Mouse (Mus musculus): Measurements from ENCODE around the gene Nhp2. TPM values are rescaled to one million over a fixed set of nuclear protein-coding genes. Genes with fewer than 3 reads are reported as not detected.

The Nhp2 gene
- polyA plus RNA-seq, 1 experiment from 2014 or later: 64.8 TPM

GRCm38 (mm10) chr11:51637971-51638414 lies 18.5 kb downstream of the Nhp2 start:
- Histone ChIP-seq H3K4me2 (peak overlapping the region; percentile 50), H3K36me3 (no peaks in the 10 kb centered on the region), H3K4me3 (peak overlapping the region; percentile 21), H3K27ac (peak overlapping the region; percentile 64), H3K9me3 (replicated peaks) (no peaks in the 10 kb centered on the region), H3K4me1 (replicated peaks) (peaks cover 23% of the 10 kb centered on the region), H3K27me3 (0 out of 2 replicates have a peak, but pooled peaks cover 2% of the 10 kb centered on the region), H3K9ac (no peak overlapping the region)
- no peak for ATAC-seq (replicated peaks; ENCODE audit: insufficient number of reproducible peaks, insufficient read depth, low FRiP score, low read depth)
- WGBS: 11% methylated on average over 17 of the region's 17 CpGs

- 0 out of 2 replicates have a peak, but pooled peaks cover 4% of the 10 kb centered on the region for H3K36me3 ChIP-seq
- 71% methylated on average over 5 of the region's 5 CpGs for WGBS
- no peak overlapping the region for H3K4me3 ChIP-seq
- H3K27me3 ChIP-seq: 0 out of 2 replicates have a peak, but pooled peaks cover 2% of the 10 kb centered on the region
- no peak for ATAC-seq (replicated peaks; ENCODE audit: insufficient number of reproducible peaks, insufficient read depth, low FRiP score, low read depth)
- peaks cover 28% of the 10 kb centered on the region for H3K4me1 ChIP-seq (replicated peaks)
- no peaks in the 10 kb centered on the region for H3K9me3 ChIP-seq (replicated peaks)
- peak overlapping the region; percentile 64 for H3K27ac ChIP-seq
- H3K9ac ChIP-seq: no peak overlapping the region
- peak overlapping the region; percentile 50; the same call in 1 of the 2 replicates for H3K4me2 ChIP-seq
These were observed 19.0 kb downstream of the Nhp2 start for GRCm38 (mm10) chr11:51638497-51638896.

- WGBS: 79% methylated on average over 7 of the region's 7 CpGs
- ATAC-seq (replicated peaks; ENCODE audit: insufficient number of reproducible peaks, insufficient read depth, low FRiP score, low read depth): no peak
These were observed 21.2 kb downstream of the Nhp2 start for GRCm38 (mm10) chr11:51640748-51641147.

GRCm38 (mm10) chr11:51643202-51643601 lies 23.7 kb downstream of the Nhp2 start:
- 61% methylated on average over 9 of the region's 9 CpGs for WGBS
- no peaks in the 10 kb centered on the region for H3K9me3 ChIP-seq (replicated peaks)
- no peak for ATAC-seq (replicated peaks; ENCODE audit: insufficient number of reproducible peaks, insufficient read depth, low FRiP score, low read depth)
- H3K36me3 ChIP-seq: peaks cover 10% of the 10 kb centered on the region; the same call in 1 of the 2 replicates
- peaks cover 28% of the 10 kb centered on the region for H3K4me1 ChIP-seq (replicated peaks)
- H3K9ac ChIP-seq: no peak overlapping the region
- H3K4me3 ChIP-seq: no peak overlapping the region
- H3K27me3 ChIP-seq: 0 out of 2 replicates have a peak, but pooled peaks cover 6% of the 10 kb centered on the region
- peak overlapping the region; percentile 44; the same call in 1 of the 2 replicates for H3K27ac ChIP-seq
- peak overlapping the region; percentile 29; the same call in 1 of the 2 replicates for H3K4me2 ChIP-seq

More at GRCm38 (mm10) chr11:51640748-51641147, 21.2 kb downstream of the Nhp2 start:
- Histone ChIP-seq H3K4me3 (no peak overlapping the region), H3K27ac (no peak overlapping the region), H3K4me1 (replicated peaks) (peaks cover 29% of the 10 kb centered on the region), H3K27me3 (0 out of 2 replicates have a peak, but pooled peaks cover 6% of the 10 kb centered on the region), H3K9me3 (replicated peaks) (no peaks in the 10 kb centered on the region), H3K4me2 (no peak overlapping the region), H3K36me3 (peaks cover 10% of the 10 kb centered on the region; the same call in 1 of the 2 replicates), H3K9ac (no peak overlapping the region)

GRCm38 (mm10) chr11:51643761-51644160 lies 24.2 kb downstream of the Nhp2 start:
- Histone ChIP-seq H3K4me3 (no peak overlapping the region), H3K36me3 (peaks cover 10% of the 10 kb centered on the region; the same call in 1 of the 2 replicates), H3K4me1 (replicated peaks) (peaks cover 34% of the 10 kb centered on the region), H3K9me3 (replicated peaks) (no peaks in the 10 kb centered on the region), H3K27me3 (0 out of 2 replicates have a peak, but pooled peaks cover 4% of the 10 kb centered on the region), H3K4me2 (peak overlapping the region; percentile 29; the same call in 1 of the 2 replicates), H3K27ac (peak overlapping the region; percentile 44; the same call in 1 of the 2 replicates), H3K9ac (peak overlapping the region; percentile 5; the same call in 1 of the 2 replicates)
- no peak for ATAC-seq (replicated peaks; ENCODE audit: insufficient number of reproducible peaks, insufficient read depth, low FRiP score, low read depth)
- 45% methylated on average over 15 of the region's 15 CpGs for WGBS

- no peak overlapping the region for H3K4me3 ChIP-seq
- H3K27me3 ChIP-seq: 0 out of 2 replicates have a peak, but pooled peaks cover 4% of the 10 kb centered on the region
- 0 out of 2 replicates have a peak overlapping the region, but pooled peaks have one; percentile 29 for H3K4me2 ChIP-seq
- H3K36me3 ChIP-seq: peaks cover 10% of the 10 kb centered on the region; the same call in 1 of the 2 replicates
- peak overlapping the region; percentile 5; the same call in 1 of the 2 replicates for H3K9ac ChIP-seq
- H3K9me3 ChIP-seq (replicated peaks): no peaks in the 10 kb centered on the region
- H3K4me1 ChIP-seq (replicated peaks): peaks cover 38% of the 10 kb centered on the region
- H3K27ac ChIP-seq: peak overlapping the region; percentile 44; the same call in 1 of the 2 replicates
- no peak for ATAC-seq (replicated peaks; ENCODE audit: insufficient number of reproducible peaks, insufficient read depth, low FRiP score, low read depth)
- WGBS: 70% methylated on average over 16 of the region's 16 CpGs
These were observed 24.7 kb downstream of the Nhp2 start for GRCm38 (mm10) chr11:51644217-51644616.

GRCm38 (mm10) chr11:51645293-51645692 lies 25.8 kb downstream of the Nhp2 start:
- Histone ChIP-seq H3K36me3 (peaks cover 10% of the 10 kb centered on the region; the same call in 1 of the 2 replicates), H3K27ac (peak overlapping the region; percentile 4; the same call in 1 of the 2 replicates), H3K9ac (no peak overlapping the region), H3K4me1 (replicated peaks) (peaks cover 49% of the 10 kb centered on the region), H3K9me3 (replicated peaks) (no peaks in the 10 kb centered on the region), H3K27me3 (0 out of 2 replicates have a peak, but pooled peaks cover 4% of the 10 kb centered on the region), H3K4me3 (no peak overlapping the region), H3K4me2 (no peak overlapping the region)
- 68% methylated on average over 13 of the region's 13 CpGs for WGBS
- ATAC-seq (replicated peaks; ENCODE audit: insufficient number of reproducible peaks, insufficient read depth, low FRiP score, low read depth): no peak

- no peaks in the 10 kb centered on the region for H3K9me3 ChIP-seq (replicated peaks)
- peak overlapping the region; percentile 25 for H3K27ac ChIP-seq
- H3K4me1 ChIP-seq (replicated peaks): peaks cover 57% of the 10 kb centered on the region
- H3K27me3 ChIP-seq: 0 out of 2 replicates have a peak, but pooled peaks cover 4% of the 10 kb centered on the region
- no peak overlapping the region for H3K9ac ChIP-seq
- no peak for ATAC-seq (replicated peaks; ENCODE audit: insufficient number of reproducible peaks, insufficient read depth, low FRiP score, low read depth)
- peaks cover 10% of the 10 kb centered on the region; the same call in 1 of the 2 replicates for H3K36me3 ChIP-seq
- no peak overlapping the region for H3K4me3 ChIP-seq
- 0 out of 2 replicates have a peak overlapping the region, but pooled peaks have one; percentile 95 for H3K4me2 ChIP-seq
- WGBS: 82% methylated on average over 7 of the region's 7 CpGs
These were observed 26.7 kb downstream of the Nhp2 start for GRCm38 (mm10) chr11:51646245-51646644.

GRCm38 (mm10) chr11:51646751-51647667 lies 27.5 kb downstream of the Nhp2 start:
- Histone ChIP-seq H3K4me1 (replicated peaks) (peaks cover 57% of the 10 kb centered on the region), H3K4me2 (peak overlapping the region; percentile 95), H3K9ac (no peak overlapping the region), H3K27me3 (0 out of 2 replicates have a peak, but pooled peaks cover 4% of the 10 kb centered on the region), H3K9me3 (replicated peaks) (no peaks in the 10 kb centered on the region), H3K36me3 (peaks cover 10% of the 10 kb centered on the region; the same call in 1 of the 2 replicates), H3K27ac (peak overlapping the region; percentile 68), H3K4me3 (peak overlapping the region; percentile 12; the same call in 1 of the 2 replicates)
- no peak for ATAC-seq (replicated peaks; ENCODE audit: insufficient number of reproducible peaks, insufficient read depth, low FRiP score, low read depth)
- WGBS: 58% methylated on average over 15 of the region's 15 CpGs

GRCm38 (mm10) chr11:51648566-51648965 lies 29.0 kb downstream of the Nhp2 start:
- Histone ChIP-seq H3K4me1 (replicated peaks) (peaks cover 50% of the 10 kb centered on the region), H3K9ac (peak overlapping the region; percentile 85; the same call in 1 of the 2 replicates), H3K36me3 (peaks cover 6% of the 10 kb centered on the region; the same call in 1 of the 2 replicates), H3K27ac (peak overlapping the region; percentile 56), H3K9me3 (replicated peaks) (no peaks in the 10 kb centered on the region), H3K4me2 (peak overlapping the region; percentile 95), H3K27me3 (0 out of 2 replicates have a peak, but pooled peaks cover 4% of the 10 kb centered on the region), H3K4me3 (peak overlapping the region; percentile 79)
- no peak for ATAC-seq (replicated peaks; ENCODE audit: insufficient number of reproducible peaks, insufficient read depth, low FRiP score, low read depth)
- WGBS: 30% methylated on average over 3 of the region's 3 CpGs
